Mouse (Mus musculus): ENCODE measurements around the gene Sesn1. TPM values are rescaled to one million over a fixed set of nuclear protein-coding genes. Genes with fewer than 3 reads are reported as not detected.
"Not testable (repeated sequence)": the region's sequence is repeated elsewhere in the genome, so short reads cannot be mapped to it uniquely, and the experiment has no call there.

Sesn1 gene
- polyA plus RNA-seq, 1 experiment from 2014 or later = 20.3 TPM

GRCm38 (mm10) chr10:41926726-41927125 is 117.0 kb downstream of the Sesn1 start:
- Histone ChIP-seq H3K4me1 (replicated peaks) (no peaks in the 10 kb centered on the region), H3K4me2 (no peak overlapping the region), H3K36me3 (replicated peaks) (no peaks in the 10 kb centered on the region), H3K9ac (no peak overlapping the region), H3K4me3 (replicated peaks) (no peak overlapping the region), H3K27me3 (peaks cover 4% of the 10 kb centered on the region), H3K27ac (replicated peaks) (no peak overlapping the region), H3K9me3 (replicated peaks) (no peaks in the 10 kb centered on the region)
- WGBS (ENCODE audit: insufficient replicate concordance) = 79% methylated on average over 14 of the region's 14 CpGs
- ATAC-seq (ENCODE audit: insufficient read depth) = no peak

- no peak for ATAC-seq (ENCODE audit: insufficient read depth)
- 59% methylated on average over 4 of the region's 4 CpGs for WGBS (ENCODE audit: insufficient replicate concordance)
Measured at GRCm38 (mm10) chr10:41930966-41931365, 121.2 kb downstream of the Sesn1 start.

GRCm38 (mm10) chr10:41931962-41932361 is 122.2 kb downstream of the Sesn1 start:
- H3K9me3 ChIP-seq (replicated peaks) = no peaks in the 10 kb centered on the region

More at GRCm38 (mm10) chr10:41930966-41931365, 121.2 kb downstream of the Sesn1 start:
- H3K4me1 ChIP-seq (replicated peaks) = peaks cover 7% of the 10 kb centered on the region
- H3K4me3 ChIP-seq (replicated peaks) = no peak overlapping the region
- no peak overlapping the region for H3K27ac ChIP-seq (replicated peaks)
- peaks cover 17% of the 10 kb centered on the region for H3K27me3 ChIP-seq
- no peak overlapping the region for H3K4me2 ChIP-seq
- no peak overlapping the region for H3K9ac ChIP-seq
- H3K9me3 ChIP-seq (replicated peaks) = no peaks in the 10 kb centered on the region
- H3K36me3 ChIP-seq (replicated peaks) = no peaks in the 10 kb centered on the region

GRCm38 (mm10) chr10:41932943-41933342 is 123.2 kb downstream of the Sesn1 start:
- no peak overlapping the region for H3K9ac ChIP-seq
- H3K4me2 ChIP-seq = no peak overlapping the region
- no peaks in the 10 kb centered on the region for H3K9me3 ChIP-seq (replicated peaks)
- 74% methylated on average over 5 of the region's 5 CpGs for WGBS (ENCODE audit: insufficient replicate concordance)
- H3K27me3 ChIP-seq = peaks cover 19% of the 10 kb centered on the region
- no peak for ATAC-seq (ENCODE audit: insufficient read depth)
- no peak overlapping the region for H3K27ac ChIP-seq (replicated peaks)
- H3K4me3 ChIP-seq (replicated peaks) = no peak overlapping the region
- peaks cover 7% of the 10 kb centered on the region for H3K4me1 ChIP-seq (replicated peaks)
- no peaks in the 10 kb centered on the region for H3K36me3 ChIP-seq (replicated peaks)

More at GRCm38 (mm10) chr10:41931962-41932361, 122.2 kb downstream of the Sesn1 start:
- Histone ChIP-seq H3K4me1 (replicated peaks) (peaks cover 7% of the 10 kb centered on the region), H3K27me3 (peaks cover 19% of the 10 kb centered on the region), H3K4me3 (replicated peaks) (no peak overlapping the region), H3K27ac (replicated peaks) (no peak overlapping the region), H3K36me3 (replicated peaks) (no peaks in the 10 kb centered on the region), H3K9ac (no peak overlapping the region), H3K4me2 (no peak overlapping the region)
- ATAC-seq (ENCODE audit: insufficient read depth) = no peak
- WGBS (ENCODE audit: insufficient replicate concordance) = 73% methylated on average over 12 of the region's 12 CpGs

- Histone ChIP-seq H3K36me3 (replicated peaks) (no peaks in the 10 kb centered on the region), H3K27me3 (peaks cover 19% of the 10 kb centered on the region), H3K4me2 (no peak overlapping the region), H3K4me3 (replicated peaks) (no peak overlapping the region), H3K4me1 (replicated peaks) (peaks cover 7% of the 10 kb centered on the region), H3K9me3 (replicated peaks) (no peaks in the 10 kb centered on the region), H3K9ac (no peak overlapping the region), H3K27ac (replicated peaks) (no peak overlapping the region)
- ATAC-seq (ENCODE audit: insufficient read depth) = no peak
- WGBS (ENCODE audit: insufficient replicate concordance) = 43% methylated on average over 6 of the region's 6 CpGs
Measured at GRCm38 (mm10) chr10:41933536-41933935, 123.8 kb downstream of the Sesn1 start.

GRCm38 (mm10) chr10:41934633-41935475 is 125.1 kb downstream of the Sesn1 start:
- Histone ChIP-seq H3K4me2 (no peak overlapping the region), H3K9me3 (replicated peaks) (no peaks in the 10 kb centered on the region), H3K9ac (no peak overlapping the region), H3K4me1 (replicated peaks) (peaks cover 7% of the 10 kb centered on the region), H3K27ac (replicated peaks) (no peak overlapping the region), H3K27me3 (peaks cover 15% of the 10 kb centered on the region), H3K36me3 (replicated peaks) (no peaks in the 10 kb centered on the region), H3K4me3 (replicated peaks) (no peak overlapping the region)
- WGBS (ENCODE audit: insufficient replicate concordance) = 26% methylated on average over 21 of the region's 21 CpGs
- ATAC-seq (ENCODE audit: insufficient read depth) = peak; percentile 34

GRCm38 (mm10) chr10:41935476-41935829 is 125.7 kb downstream of the Sesn1 start:
- peaks cover 7% of the 10 kb centered on the region for H3K4me1 ChIP-seq (replicated peaks)
- H3K27me3 ChIP-seq = peaks cover 15% of the 10 kb centered on the region
- no peak for ATAC-seq (ENCODE audit: insufficient read depth)
- H3K4me2 ChIP-seq = no peak overlapping the region
- H3K27ac ChIP-seq (replicated peaks) = no peak overlapping the region
- H3K4me3 ChIP-seq (replicated peaks) = no peak overlapping the region
- no peaks in the 10 kb centered on the region for H3K36me3 ChIP-seq (replicated peaks)
- H3K9me3 ChIP-seq (replicated peaks) = no peaks in the 10 kb centered on the region
- H3K9ac ChIP-seq = no peak overlapping the region

- ATAC-seq (ENCODE audit: insufficient read depth) = no peak
- H3K4me3 ChIP-seq (replicated peaks) = no peak overlapping the region
- no peaks in the 10 kb centered on the region for H3K9me3 ChIP-seq (replicated peaks)
- H3K27ac ChIP-seq (replicated peaks) = no peak overlapping the region
- H3K4me1 ChIP-seq (replicated peaks) = peaks cover 7% of the 10 kb centered on the region
- H3K36me3 ChIP-seq (replicated peaks) = no peaks in the 10 kb centered on the region
- H3K27me3 ChIP-seq = peaks cover 15% of the 10 kb centered on the region
- WGBS (ENCODE audit: insufficient replicate concordance) = 47% methylated on average over 4 of the region's 4 CpGs
- no peak overlapping the region for H3K9ac ChIP-seq
- no peak overlapping the region for H3K4me2 ChIP-seq
Measured at GRCm38 (mm10) chr10:41936100-41936499, 126.4 kb downstream of the Sesn1 start.

GRCm38 (mm10) chr10:41937176-41937575 is 127.4 kb downstream of the Sesn1 start:
- no peaks in the 10 kb centered on the region for H3K36me3 ChIP-seq (replicated peaks)

GRCm38 (mm10) chr10:41939090-41939489 is 129.4 kb downstream of the Sesn1 start:
- 70% methylated on average over 4 of the region's 4 CpGs for WGBS (ENCODE audit: insufficient replicate concordance)
- H3K9ac ChIP-seq = no peak overlapping the region
- peaks cover 15% of the 10 kb centered on the region for H3K27me3 ChIP-seq
- no peaks in the 10 kb centered on the region for H3K9me3 ChIP-seq (replicated peaks)
- H3K36me3 ChIP-seq (replicated peaks) = no peaks in the 10 kb centered on the region
- no peak overlapping the region for H3K4me3 ChIP-seq (replicated peaks)
- no peak overlapping the region for H3K27ac ChIP-seq (replicated peaks)
- no peak for ATAC-seq (ENCODE audit: insufficient read depth)
- H3K4me1 ChIP-seq (replicated peaks) = peaks cover 7% of the 10 kb centered on the region
- no peak overlapping the region for H3K4me2 ChIP-seq

More at GRCm38 (mm10) chr10:41937176-41937575, 127.4 kb downstream of the Sesn1 start:
- peaks cover 7% of the 10 kb centered on the region for H3K4me1 ChIP-seq (replicated peaks)
- ATAC-seq (ENCODE audit: insufficient read depth) = no peak
- H3K9ac ChIP-seq = no peak overlapping the region
- no peak overlapping the region for H3K27ac ChIP-seq (replicated peaks)
- H3K9me3 ChIP-seq (replicated peaks) = no peaks in the 10 kb centered on the region
- peaks cover 15% of the 10 kb centered on the region for H3K27me3 ChIP-seq
- no peak overlapping the region for H3K4me3 ChIP-seq (replicated peaks)
- 6% methylated on average over 4 of the region's 4 CpGs for WGBS (ENCODE audit: insufficient replicate concordance)
- no peak overlapping the region for H3K4me2 ChIP-seq

GRCm38 (mm10) chr10:41952354-41952753 is 142.6 kb downstream of the Sesn1 start:
- H3K36me3 ChIP-seq (replicated peaks); ATAC-seq (ENCODE audit: insufficient read depth); H3K9ac ChIP-seq; H3K9me3 ChIP-seq (replicated peaks); H3K27ac ChIP-seq (replicated peaks); H3K4me2 ChIP-seq; H3K4me1 ChIP-seq (replicated peaks); H3K4me3 ChIP-seq (replicated peaks); H3K27me3 ChIP-seq: not testable (repeated sequence)
- WGBS (ENCODE audit: insufficient replicate concordance) = 79% methylated on average over 10 of the region's 10 CpGs
